Mouse (Mus musculus) limb, embryonic 11.5 days (tissue): ENCODE data around the gene Dppa4. TPM values are rescaled to one million over a fixed set of nuclear protein-coding genes. Genes with fewer than 3 reads are reported as not detected.

Experiments
- ATAC-seq: fragments of 200-750 bp; cut with Nextera tagmentation; 2 replicates; pipeline ENCODE4 v1.8.0; 2017; ENCODE audit warnings: low read depth; ENCODE audit not compliant: insufficient number of reproducible peaks, low FRiP score, low TSS enrichment
- DNase-seq: peaks from one replicate; pipeline ENCODE4 v3.0.0-alpha.2; 2015; ENCODE audit warnings: low spot score
- H3K27ac ChIP-seq: fragments of 300-500 bp; sonication (generic); replicated peaks from 2 replicates; pipeline ENCODE4 v1.5.1; 2014; ENCODE audit warnings: low read depth, mild to moderate bottlenecking, low read length
- H3K27me3 ChIP-seq: fragments of 300-500 bp; sonication (generic); 2 replicates; pipeline ENCODE4 v1.6.1; 2014; ENCODE audit warnings: mild to moderate bottlenecking, low read length, mixed read lengths; ENCODE audit not compliant: control insufficient read depth, insufficient read depth
- H3K36me3 ChIP-seq: fragments of 300-500 bp; sonication (generic); 2 replicates; pipeline ENCODE4 v1.6.1; 2014; ENCODE audit warnings: mild to moderate bottlenecking, low read length, moderate library complexity, mixed read lengths; ENCODE audit not compliant: control insufficient read depth, insufficient read depth
- H3K4me1 ChIP-seq: fragments of 300-500 bp; sonication (generic); 2 replicates; pipeline ENCODE4 v1.6.1; 2014; ENCODE audit warnings: low read length, mixed read lengths; ENCODE audit not compliant: control insufficient read depth, insufficient read depth
- H3K4me2 ChIP-seq: fragments of 300-500 bp; sonication (generic); 2 replicates; pipeline ENCODE4 v1.6.1; 2014; ENCODE audit warnings: low read depth, mild to moderate bottlenecking, moderate library complexity; ENCODE audit not compliant: severe bottlenecking
- H3K4me3 ChIP-seq: fragments of 300-500 bp; sonication (generic); 2 replicates; pipeline ENCODE4 v1.5.1; 2014; ENCODE audit warnings: low read depth, low read length
- H3K9ac ChIP-seq: fragments of 300-500 bp; sonication (generic); 2 replicates; pipeline ENCODE4 v1.6.1; 2014; ENCODE audit warnings: mild to moderate bottlenecking, low read length
- H3K9me3 ChIP-seq: fragments of 300-500 bp; sonication (generic); 2 replicates; pipeline ENCODE4 v1.6.1; 2016; ENCODE audit warnings: low read length; ENCODE audit not compliant: control insufficient read depth
- WGBS: fragments of 180-500 bp; shearing (Covaris S2); extraction: QIAGEN DNeasy Blood & Tissue Kit; methylation state at CpG from one replicate; pipeline ENCODE4 v1.1.7; 2014; 5-methylcytosine and 5-hydroxymethylcytosine counted together
- polyA plus RNA-seq: library from polyadenylated mRNA; unstranded; fragments of >200 nt; fragmentation: Nextera tagmentation; extraction: Ambion mirVana; gene quantifications from 2 replicates; pipeline ENCODE4 v1.2.1, GENCODE M21; 2014

Dppa4 gene
- polyA plus RNA-seq, 1 experiment from 2014 or later: not detected

DNA sequence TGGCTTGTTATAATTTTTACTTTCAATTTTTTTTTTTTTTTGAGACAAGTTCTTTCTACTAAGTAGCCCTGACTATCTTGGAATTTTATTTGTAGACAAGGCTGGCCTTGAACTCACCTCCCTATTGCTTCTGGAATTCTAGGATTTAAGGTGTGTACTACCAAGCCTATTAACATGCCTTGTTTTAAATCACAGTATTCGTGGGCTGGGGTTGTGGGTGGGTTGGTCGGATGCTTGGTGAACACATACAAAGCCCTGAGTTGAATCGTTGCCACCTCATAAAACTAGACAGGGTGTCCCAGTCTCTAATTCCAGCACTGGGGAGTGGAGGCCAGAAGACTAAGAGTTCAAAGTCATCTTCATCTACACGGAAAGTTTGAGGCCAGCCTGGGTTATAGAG, 51.8 kb downstream of the Dppa4 start:
- no peak overlapping the region for H3K9ac ChIP-seq
- no peak overlapping the region for H3K27ac ChIP-seq
- DNase-seq (no peak), ATAC-seq (no peak)
- no peak overlapping the region for H3K4me3 ChIP-seq
- no peak overlapping the region for H3K4me2 ChIP-seq
- H3K36me3 ChIP-seq: no peaks in the 10 kb centered on the region
- 66% methylated on average over 4 of the region's 4 CpGs for WGBS
- no peaks in the 10 kb centered on the region for H3K9me3 ChIP-seq
- no peaks in the 10 kb centered on the region for H3K4me1 ChIP-seq
- no peaks in the 10 kb centered on the region for H3K27me3 ChIP-seq

Other genes starting within 250 kb of the Dppa4 start
- gene Dppa2, start 20.2 kb downstream of the Dppa4 start, polyA plus RNA-seq: not detected in 2 replicates
- not detected in 2 replicates for gene Gm5485, start 128.7 kb downstream of the Dppa4 start, polyA plus RNA-seq
- gene Morc1, start 147.5 kb downstream of the Dppa4 start, polyA plus RNA-seq: not detected in 2 replicates